9 mouse cellular contexts compared by ENCODE assay signal in the genomic region with DNA sequence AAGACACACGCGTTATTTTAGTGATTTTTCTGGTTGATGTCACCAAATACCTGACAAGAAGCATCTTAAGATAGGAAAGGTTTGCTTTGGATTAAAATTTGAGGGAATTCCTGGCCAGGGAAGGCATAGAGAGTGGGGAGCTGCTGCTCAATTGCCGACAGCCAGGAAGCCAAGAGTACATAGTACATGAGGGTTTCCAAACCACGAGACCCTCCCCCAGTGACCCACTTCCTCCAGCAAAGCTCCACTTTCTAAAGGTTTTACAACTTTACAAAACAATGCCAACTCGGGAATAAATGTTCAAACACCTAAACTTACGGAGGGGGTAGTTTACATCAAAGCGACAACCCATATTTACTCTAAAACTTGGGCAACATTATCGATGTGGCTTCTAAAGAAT. TPM values are rescaled to one million over a fixed set of nuclear protein-coding genes. Genes with fewer than 3 reads are reported as not detected.
A peak's percentile ranks its signal among the peaks of the same experiment; 100 is the strongest.
DNase-seq lines count a peak whose midpoint lies in the region; ATAC-seq and TF ChIP-seq lines count a peak whose summit lies in the region.
"Had no signal": no experiment of that assay in that cellular context is flagged by ENCODE, and none has a peak within 500 bp of the region (broad histone marks: within the 10 kb centered on the region; RNA-seq: fewer than 3 reads in every experiment).

No protein-coding gene starts in this region.

- no peaks in the 10 kb centered on the region for H3K36me3 ChIP-seq in heart, postnatal 0 days (replicated peaks; ENCODE audit: control insufficient read depth, insufficient read depth, low read length)
- no peaks in the 10 kb centered on the region for H3K36me3 ChIP-seq in lung, postnatal 0 days (ENCODE audit: insufficient read depth, low read length)
- no peaks in the 10 kb centered on the region for H3K36me3 ChIP-seq in forebrain, embryonic 12.5 days (replicated peaks)
- no peaks in the 10 kb centered on the region for H3K36me3 ChIP-seq in intestine, embryonic 16.5 days (ENCODE audit: control insufficient read depth, insufficient read depth, low read length)
- H3K36me3 ChIP-seq in thymus, adult 2 months (ENCODE audit: control insufficient read depth, insufficient read depth, low read length) = no peaks in the 10 kb centered on the region

- no peak overlapping the region for H3K9ac ChIP-seq in heart, postnatal 0 days (replicated peaks; ENCODE audit: low read depth, low read length)
- no peak overlapping the region for H3K9ac ChIP-seq in lung, postnatal 0 days (replicated peaks; ENCODE audit: low read depth)
- no peak overlapping the region for H3K9ac ChIP-seq in forebrain, embryonic 12.5 days
- H3K9ac ChIP-seq in intestine, embryonic 16.5 days (ENCODE audit: low read depth, low read length) = 0 out of 2 replicates have a peak overlapping the region, but pooled peaks have one; percentile 24

- H3K4me3 ChIP-seq in heart, postnatal 0 days (ENCODE audit: low read depth, low read length) = no peak overlapping the region
- H3K4me3 ChIP-seq in lung, postnatal 0 days (ENCODE audit: low read depth, low read length) = no peak overlapping the region
- no peak overlapping the region for H3K4me3 ChIP-seq in forebrain, embryonic 12.5 days (replicated peaks)
- peak overlapping the region; percentile 22; the same call in 1 of the 2 replicates for H3K4me3 ChIP-seq in intestine, embryonic 16.5 days (ENCODE audit: low read length)
- H3K4me3 ChIP-seq in thymus, adult 2 months (ENCODE audit: control insufficient read depth, insufficient read depth, low read length) = no peak overlapping the region

- no peak for TF ChIP-seq CTCF in heart, postnatal 0 days (IDR thresholded peaks at IDR 0.05; ENCODE audit: low read depth)
- no peak for TF ChIP-seq CTCF in lung, postnatal 0 days (IDR thresholded peaks at IDR 0.05)
- no peak for TF ChIP-seq CTCF in thymus, adult 2 months (IDR thresholded peaks at IDR 0.05; ENCODE audit: borderline replicate concordance, control insufficient read depth, extremely low read depth, insufficient read depth, low read length, poor library complexity)

- peaks cover 72% of the 10 kb centered on the region for H3K4me1 ChIP-seq in heart, postnatal 0 days (ENCODE audit: control insufficient read depth, insufficient read depth)
- peaks cover 42% of the 10 kb centered on the region; the same call in 1 of the 2 replicates for H3K4me1 ChIP-seq in lung, postnatal 0 days (ENCODE audit: insufficient read depth, low read depth, low read length)
- H3K4me1 ChIP-seq in forebrain, embryonic 12.5 days = peaks cover 67% of the 10 kb centered on the region
- H3K4me1 ChIP-seq in intestine, embryonic 16.5 days (ENCODE audit: control insufficient read depth, insufficient read depth, low read length) = peaks cover 55% of the 10 kb centered on the region
- peaks cover 38% of the 10 kb centered on the region for H3K4me1 ChIP-seq in thymus, adult 2 months (replicated peaks; ENCODE audit: control insufficient read depth, insufficient read depth, low read length)

- no peaks in the 10 kb centered on the region for H3K27me3 ChIP-seq in heart, postnatal 0 days (ENCODE audit: control insufficient read depth, insufficient read depth, low read length)
- H3K27me3 ChIP-seq in lung, postnatal 0 days (replicated peaks; ENCODE audit: insufficient read depth, low read length) = no peaks in the 10 kb centered on the region
- peaks cover 1% of the 10 kb centered on the region for H3K27me3 ChIP-seq in forebrain, embryonic 12.5 days
- H3K27me3 ChIP-seq in intestine, embryonic 16.5 days (replicated peaks; ENCODE audit: control insufficient read depth, insufficient read depth, low read length) = no peaks in the 10 kb centered on the region
- no peaks in the 10 kb centered on the region for H3K27me3 ChIP-seq in thymus, adult 2 months (ENCODE audit: control insufficient read depth, insufficient read depth, low read length)

- no peak for TF ChIP-seq POLR2A in thymus, adult 2 months (IDR thresholded peaks at IDR 0.05; ENCODE audit: control insufficient read depth, extremely low read depth, insufficient read depth, low read length, poor library complexity)

- WGBS in heart, postnatal 0 days = 81% methylated on average over 8 of the region's 8 CpGs
- WGBS in lung, postnatal 0 days = 73% methylated on average over 8 of the region's 8 CpGs
- 74% methylated on average over 8 of the region's 8 CpGs for WGBS in forebrain, embryonic 12.5 days
- WGBS in intestine, embryonic 16.5 days = 72% methylated on average over 8 of the region's 8 CpGs
- 53% methylated on average over 8 of the region's 8 CpGs for WGBS in thymus, adult 2 months

- H3K27ac ChIP-seq in heart, postnatal 0 days (ENCODE audit: low read depth) = 0 out of 2 replicates have a peak overlapping the region, but pooled peaks have one; percentile 16
- H3K27ac ChIP-seq in lung, postnatal 0 days (ENCODE audit: low read length) = no peak overlapping the region
- peak overlapping the region; percentile 54 for H3K27ac ChIP-seq in forebrain, embryonic 12.5 days
- H3K27ac ChIP-seq in intestine, embryonic 16.5 days (ENCODE audit: low read length) = peak overlapping the region; percentile 87
- H3K27ac ChIP-seq in thymus, adult 2 months (ENCODE audit: control insufficient read depth, insufficient read depth, low read length) = no peak overlapping the region

- no peak for ATAC-seq in heart, postnatal 0 days (ENCODE audit: insufficient read depth, low read depth)
- ATAC-seq in lung, postnatal 0 days = no peak
- no peak for ATAC-seq in forebrain, embryonic 12.5 days (ENCODE audit: low FRiP score)
- no peak for ATAC-seq in intestine, embryonic 16.5 days

- intact Hi-C loops in heart, postnatal 10 days (cut with DNase I) = no loop called here

- no peaks in the 10 kb centered on the region for H3K9me3 ChIP-seq in heart, postnatal 0 days (replicated peaks; ENCODE audit: control insufficient read depth, low read length)
- no peaks in the 10 kb centered on the region for H3K9me3 ChIP-seq in lung, postnatal 0 days (ENCODE audit: low read length)
- no peaks in the 10 kb centered on the region for H3K9me3 ChIP-seq in forebrain, embryonic 12.5 days
- H3K9me3 ChIP-seq in intestine, embryonic 16.5 days (ENCODE audit: control insufficient read depth, low read length) = no peaks in the 10 kb centered on the region

- TF ChIP-seq EP300 in heart, postnatal 0 days (IDR thresholded peaks at IDR 0.05; ENCODE audit: low read depth) = no peak
- TF ChIP-seq EP300 in lung, postnatal 0 days (IDR thresholded peaks at IDR 0.05) = no peak

- peak overlapping the region; percentile 54; the same call in 1 of the 2 replicates for H3K4me2 ChIP-seq in heart, postnatal 0 days (ENCODE audit: low read depth, low read length)
- H3K4me2 ChIP-seq in lung, postnatal 0 days (replicated peaks; ENCODE audit: low read depth, low read length) = peak overlapping the region; percentile 23; the same call in 1 of the 2 replicates
- H3K4me2 ChIP-seq in forebrain, embryonic 12.5 days = no peak overlapping the region
- H3K4me2 ChIP-seq in intestine, embryonic 16.5 days (ENCODE audit: low read depth, low read length) = peak overlapping the region; percentile 35

- no peak for DNase-seq in heart, postnatal 0 days (ENCODE audit: low spot score)
- DNase-seq in heart, postnatal 10 days = no peak
- DNase-seq in lung, postnatal 0 days (ENCODE audit: low spot score) = no peak
- DNase-seq in lung, postnatal 14 days = no peak
- no peak for DNase-seq in urinary bladder, postnatal 14 days (ENCODE audit: low spot score)
- no peak for DNase-seq in thymus, adult 2 months
- DNase-seq: gastrocnemius, postnatal 25 days had no signal

RNA-seq across cellular contexts. Expression of gene Egln3, which starts 6.8 kb away (rescaled TPM):
- total RNA-seq in heart, postnatal 0 days (2014; rRNA removed; ENCODE audit: low replicate concordance) = 56.8 and 61.4 TPM in 2 replicates
- polyA plus RNA-seq in heart, postnatal 0 days (2015; fragmentation: Nextera tagmentation; extraction: Ambion mirVana) = 12.4 and 13.5 TPM in 2 replicates
- total RNA-seq in heart, postnatal 10 days (2021) = 10 to 100 TPM; 39.0 to 49.5 TPM
- 5.2 and 5.4 TPM in 2 replicates for polyA plus RNA-seq in lung, postnatal 0 days (2015; fragmentation: Nextera tagmentation; extraction: Ambion mirVana)
- 3.8 and 3.9 TPM in 2 replicates for polyA plus RNA-seq in forebrain, embryonic 12.5 days (2016; fragmentation: Nextera tagmentation; extraction: Ambion mirVana)
- 69.4 and 73.6 TPM in 2 replicates for polyA plus RNA-seq in intestine, embryonic 16.5 days (2015; fragmentation: Nextera tagmentation; extraction: Ambion mirVana)
- polyA plus RNA-seq in thymus, adult 2 months (2012; rRNA removed) = 22.2 and 26.1 TPM in 2 replicates

Comparison
In these comparisons a context has a peak if more than half of its experiments do, and no peak if none do; other contexts are left out.
1. H3K27ac ChIP-seq: peak in heart, postnatal 0 days (single experiment), forebrain, embryonic 12.5 days (single experiment) and intestine, embryonic 16.5 days (single experiment); none in lung, postnatal 0 days (single experiment) and thymus, adult 2 months (single experiment).